ENCODE assay signal across 26 mouse cellular contexts in the genomic region with DNA sequence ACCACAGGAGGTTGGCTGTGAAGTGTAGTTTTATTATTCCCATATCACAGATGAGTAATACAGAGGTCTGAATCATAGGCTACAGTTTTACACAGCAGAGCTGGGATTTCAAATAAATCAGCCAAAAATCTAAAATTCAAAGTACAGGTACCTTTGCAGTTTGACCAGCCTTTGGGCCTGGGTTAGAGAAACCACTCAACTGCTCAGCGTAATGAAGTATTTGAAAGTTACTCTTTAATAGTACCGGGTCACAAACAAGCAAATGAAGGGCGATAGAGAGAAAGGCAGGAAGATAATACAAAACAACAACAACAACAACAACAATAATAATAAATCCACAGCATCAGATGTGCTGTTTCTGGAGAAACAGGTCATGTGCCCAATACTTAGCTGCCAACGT.
"Had no signal": no experiment of that assay in that cellular context is flagged by ENCODE, and none has a peak within 500 bp of the region (broad histone marks: within the 10 kb centered on the region; RNA-seq: fewer than 3 reads in every experiment).

No protein-coding gene starts in this region.

- DNase-seq: forebrain, postnatal 0 days; gastrocnemius, postnatal 14 days; gastrocnemius, postnatal 36 days; heart, adult 11 months; heart, adult 2 months; heart, postnatal 14 days; heart, postnatal 36 days; kidney, adult 18-20 months; kidney, postnatal 25 days; kidney, postnatal 4 days; layer of hippocampus, postnatal 36 days; left cerebral cortex, postnatal 4 days; lung, adult 18-20 months had no signal

- H3K9ac ChIP-seq: forebrain, embryonic 15.5 days; forebrain, postnatal 0 days; heart, embryonic 13.5 days; heart, embryonic 15.5 days; hindbrain, embryonic 14.5 days; intestine, embryonic 15.5 days; kidney, embryonic 15.5 days; limb, embryonic 13.5 days; limb, embryonic 15.5 days had no signal

- H3K36me3 ChIP-seq: forebrain, embryonic 15.5 days; heart, embryonic 13.5 days; heart, embryonic 15.5 days; intestine, embryonic 15.5 days; kidney, embryonic 15.5 days; limb, embryonic 13.5 days; limb, embryonic 15.5 days had no signal

- H3K4me2 ChIP-seq: forebrain, embryonic 15.5 days; heart, embryonic 11.5 days; heart, embryonic 13.5 days; heart, embryonic 15.5 days; hindbrain, embryonic 14.5 days; intestine, embryonic 15.5 days; kidney, embryonic 15.5 days; limb, embryonic 13.5 days; limb, embryonic 15.5 days had no signal

- ATAC-seq: forebrain, embryonic 15.5 days; forebrain, postnatal 0 days; hindbrain, embryonic 16.5 days; inflammation-experienced regulatory T-cells, adult 6 months had no signal

- H3K9me3 ChIP-seq: forebrain, embryonic 15.5 days; heart, embryonic 13.5 days; heart, embryonic 15.5 days; intestine, embryonic 15.5 days; kidney, embryonic 15.5 days; limb, embryonic 13.5 days; limb, embryonic 15.5 days had no signal

- H3K27ac ChIP-seq: forebrain, embryonic 15.5 days; heart, adult 2 months; heart, embryonic 13.5 days; heart, embryonic 15.5 days; hindbrain, embryonic 14.5 days; intestine, embryonic 15.5 days; kidney, embryonic 15.5 days; kidney, postnatal 0 days; layer of hippocampus, adult 2 months; limb, embryonic 13.5 days; limb, embryonic 15.5 days had no signal

- H3K27me3 ChIP-seq: forebrain, embryonic 15.5 days; intestine, embryonic 15.5 days; limb, embryonic 13.5 days; limb, embryonic 15.5 days had no signal

- H3K4me3 ChIP-seq: forebrain, embryonic 15.5 days; heart, adult 2 months; heart, embryonic 13.5 days; heart, embryonic 15.5 days; intestine, embryonic 15.5 days; kidney, embryonic 15.5 days; layer of hippocampus, adult 2 months; limb, embryonic 13.5 days; limb, embryonic 15.5 days had no signal
